Mouse (Mus musculus): ENCODE results near the gene Ccdc190. TPM values are rescaled to one million over a fixed set of nuclear protein-coding genes. Genes with fewer than 3 reads are reported as not detected.

The Ccdc190 gene
- 8.1 and 12.2 TPM in 2 replicates for total RNA-seq (2014; rRNA removed)
- polyA plus RNA-seq (2015; fragmentation: Nextera tagmentation; extraction: Ambion mirVana): 1.5 and 2.7 TPM in 2 replicates

DNA sequence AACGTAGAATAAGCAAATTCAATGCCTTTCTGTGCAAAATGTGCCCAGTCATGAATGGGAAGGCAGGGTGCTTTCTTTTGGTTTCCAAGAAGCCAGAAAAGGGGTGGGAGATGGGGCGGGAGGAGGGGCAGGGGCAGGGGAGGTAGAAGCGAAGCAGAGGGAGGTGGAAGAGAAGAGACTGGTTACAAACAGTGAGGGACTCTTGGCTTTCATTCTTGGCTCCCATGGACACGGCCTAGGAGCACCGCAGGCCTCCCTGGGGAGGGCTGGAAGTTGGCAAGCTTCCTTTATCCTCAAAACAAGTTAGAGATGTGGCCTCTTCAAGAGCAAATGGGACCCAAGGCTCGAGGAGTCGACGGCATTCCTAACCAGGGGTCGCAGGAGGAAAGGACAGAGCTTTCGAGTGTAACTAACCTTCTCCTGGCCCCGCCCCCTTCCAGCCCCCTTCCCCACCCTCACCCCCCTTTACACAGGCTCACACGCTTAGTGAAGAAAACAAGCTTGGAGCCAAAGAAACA, at the start of gene Ccdc190:
TSS of gene Ccdc190 (plus strand) at position 195 of the 518 bp plus-strand sequence.
- Histone ChIP-seq H3K4me3 (ENCODE audit: low read length) (0 out of 2 replicates have a peak within 1 kb of the TSS, but pooled peaks have one; percentile 6), H3K27ac (peak within 1 kb of the TSS; percentile 70), H3K36me3 (ENCODE audit: insufficient read depth, low read length) (no peaks in the 10 kb centered on the region), H3K4me2 (ENCODE audit: low read depth, low read length) (peak within 1 kb of the TSS; percentile 45), H3K9ac (replicated peaks; ENCODE audit: low read length) (no peak within 1 kb of the TSS; the same call in 1 of the 2 replicates), H3K4me1 (ENCODE audit: insufficient read depth, low read length) (no peaks in the 10 kb centered on the region), H3K9me3 (ENCODE audit: low read length) (no peaks in the 10 kb centered on the region), H3K27me3 (ENCODE audit: insufficient read depth, low read length) (no peaks in the 10 kb centered on the region)
- peak; percentile 80 for DNase-seq (ENCODE audit: low spot score)
- ATAC-seq: peak; percentile 91
- WGBS: 10% methylated on average over 12 of the region's 12 CpGs
- TF ChIP-seq CTCF (IDR thresholded peaks at IDR 0.05; ENCODE audit: low read depth): no peak

- 91% methylated on average over 4 of the region's 4 CpGs for WGBS
- H3K27ac ChIP-seq: no peak overlapping the region
Measured at GRCm38 (mm10) chr1:169879060-169879459, 49.4 kb upstream of the Ccdc190 start.

DNA sequence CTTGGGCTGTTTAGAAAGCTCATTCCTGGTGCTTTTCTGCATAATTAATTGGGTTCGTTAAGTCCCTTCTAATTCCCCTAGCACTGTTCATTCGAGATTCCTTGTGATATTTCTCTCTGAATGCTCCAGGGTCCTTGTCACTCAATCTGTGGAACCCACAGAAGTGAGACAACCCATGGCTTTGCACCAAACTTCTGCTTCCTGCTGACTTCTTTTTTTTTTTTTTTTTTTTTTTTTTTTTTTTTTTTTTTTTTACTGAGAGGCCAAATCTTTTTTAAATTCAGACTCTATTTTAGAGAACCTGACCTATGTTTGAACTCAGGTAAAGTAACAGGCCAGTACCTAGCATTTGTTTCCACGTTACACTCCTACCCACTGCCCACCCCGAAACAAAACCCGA, 48.3 kb upstream of the Ccdc190 start:
- Histone ChIP-seq H3K9ac (replicated peaks; ENCODE audit: low read length) (no peak overlapping the region), H3K4me3 (ENCODE audit: low read length) (no peak overlapping the region), H3K4me2 (ENCODE audit: low read depth, low read length) (no peak overlapping the region), H3K4me1 (ENCODE audit: insufficient read depth, low read length) (no peaks in the 10 kb centered on the region), H3K27ac (no peak overlapping the region), H3K36me3 (ENCODE audit: insufficient read depth, low read length) (no peaks in the 10 kb centered on the region), H3K9me3 (ENCODE audit: low read length) (no peaks in the 10 kb centered on the region), H3K27me3 (ENCODE audit: insufficient read depth, low read length) (no peaks in the 10 kb centered on the region)
- DNase-seq (ENCODE audit: low spot score): no peak
- ATAC-seq: no peak
- TF ChIP-seq CTCF (IDR thresholded peaks at IDR 0.05; ENCODE audit: low read depth): no peak
- WGBS: 73% methylated on average over 5 of the region's 5 CpGs

More at GRCm38 (mm10) chr1:169879060-169879459, 49.4 kb upstream of the Ccdc190 start:
- Histone ChIP-seq H3K9me3 (ENCODE audit: low read length) (no peaks in the 10 kb centered on the region), H3K4me1 (ENCODE audit: insufficient read depth, low read length) (no peaks in the 10 kb centered on the region), H3K4me3 (ENCODE audit: low read length) (no peak overlapping the region), H3K4me2 (ENCODE audit: low read depth, low read length) (no peak overlapping the region), H3K36me3 (ENCODE audit: insufficient read depth, low read length) (no peaks in the 10 kb centered on the region), H3K27me3 (ENCODE audit: insufficient read depth, low read length) (no peaks in the 10 kb centered on the region), H3K9ac (replicated peaks; ENCODE audit: low read length) (no peak overlapping the region)
- TF ChIP-seq CTCF (IDR thresholded peaks at IDR 0.05; ENCODE audit: low read depth): no peak
- DNase-seq (ENCODE audit: low spot score) (no peak), ATAC-seq (no peak)

DNA sequence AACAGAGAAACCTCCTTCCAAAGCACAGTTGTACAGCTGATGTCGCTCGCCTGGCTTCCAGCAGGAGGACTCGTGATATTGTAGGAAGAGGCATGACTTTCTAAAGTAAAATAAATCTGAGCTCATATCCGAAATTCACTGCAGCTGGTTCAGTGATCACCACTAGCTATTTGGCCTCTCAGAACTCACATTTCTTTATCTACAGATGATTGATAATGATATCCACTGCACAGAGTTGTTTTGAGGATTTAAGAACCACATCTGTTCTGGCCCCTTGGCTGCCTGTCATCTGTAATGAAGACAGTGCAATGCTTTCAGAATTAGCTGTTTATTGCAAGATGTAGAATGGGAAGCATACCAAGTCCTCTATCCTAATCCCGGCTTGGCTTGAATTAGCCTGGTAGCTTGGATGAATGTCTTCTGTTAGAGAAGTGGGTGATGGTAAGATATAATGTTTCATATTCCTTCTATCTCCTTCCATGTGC, 45.3 kb upstream of the Ccdc190 start:
- no peak for TF ChIP-seq CTCF (IDR thresholded peaks at IDR 0.05; ENCODE audit: low read depth)
- H3K4me1 ChIP-seq (ENCODE audit: insufficient read depth, low read length): no peaks in the 10 kb centered on the region
- no peak for ATAC-seq
- no peak overlapping the region for H3K9ac ChIP-seq (replicated peaks; ENCODE audit: low read length)
- no peaks in the 10 kb centered on the region for H3K36me3 ChIP-seq (ENCODE audit: insufficient read depth, low read length)
- no peak overlapping the region for H3K4me3 ChIP-seq (ENCODE audit: low read length)
- no peak overlapping the region for H3K4me2 ChIP-seq (ENCODE audit: low read depth, low read length)
- no peaks in the 10 kb centered on the region for H3K27me3 ChIP-seq (ENCODE audit: insufficient read depth, low read length)
- H3K9me3 ChIP-seq (ENCODE audit: low read length): no peaks in the 10 kb centered on the region
- H3K27ac ChIP-seq: no peak overlapping the region
- DNase-seq (ENCODE audit: low spot score): peak; percentile 17
- 69% methylated on average over 5 of the region's 5 CpGs for WGBS

DNA sequence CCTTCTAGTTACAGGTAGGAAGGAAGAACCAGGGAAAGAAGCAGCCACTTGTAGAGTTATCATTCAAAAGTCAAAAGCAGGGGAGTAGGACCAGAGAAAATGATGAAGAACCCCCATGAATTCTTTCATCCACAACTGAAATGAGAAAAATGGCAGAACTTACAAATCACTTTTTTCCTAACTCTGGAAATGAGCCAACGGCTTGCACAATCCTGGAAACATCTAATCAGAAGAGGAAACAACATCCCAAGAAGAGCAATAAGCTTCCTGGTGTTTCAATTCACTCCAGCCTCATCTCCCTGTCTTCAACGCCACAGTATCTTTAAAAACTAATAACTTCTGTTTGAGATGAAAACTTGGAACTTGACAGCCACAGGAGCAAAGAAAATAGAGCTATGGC, 39.2 kb upstream of the Ccdc190 start:
- Histone ChIP-seq H3K9me3 (ENCODE audit: low read length) (no peaks in the 10 kb centered on the region), H3K4me3 (ENCODE audit: low read length) (no peak overlapping the region), H3K4me1 (ENCODE audit: insufficient read depth, low read length) (no peaks in the 10 kb centered on the region), H3K36me3 (ENCODE audit: insufficient read depth, low read length) (no peaks in the 10 kb centered on the region), H3K4me2 (ENCODE audit: low read depth, low read length) (no peak overlapping the region), H3K27me3 (ENCODE audit: insufficient read depth, low read length) (no peaks in the 10 kb centered on the region), H3K27ac (no peak overlapping the region), H3K9ac (replicated peaks; ENCODE audit: low read length) (no peak overlapping the region)
- no peak for TF ChIP-seq CTCF (IDR thresholded peaks at IDR 0.05; ENCODE audit: low read depth)
- no peak for ATAC-seq
- no peak for DNase-seq (ENCODE audit: low spot score)
- 69% methylated on average over 2 of the region's 2 CpGs for WGBS

- Histone ChIP-seq H3K4me3 (ENCODE audit: low read length) (no peak overlapping the region), H3K9me3 (ENCODE audit: low read length) (no peaks in the 10 kb centered on the region), H3K27me3 (ENCODE audit: insufficient read depth, low read length) (no peaks in the 10 kb centered on the region), H3K27ac (no peak overlapping the region), H3K4me2 (ENCODE audit: low read depth, low read length) (no peak overlapping the region), H3K4me1 (ENCODE audit: insufficient read depth, low read length) (no peaks in the 10 kb centered on the region), H3K9ac (replicated peaks; ENCODE audit: low read length) (no peak overlapping the region), H3K36me3 (ENCODE audit: insufficient read depth, low read length) (no peaks in the 10 kb centered on the region)
- DNase-seq (ENCODE audit: low spot score) (no peak), ATAC-seq (no peak)
- no peak for TF ChIP-seq CTCF (IDR thresholded peaks at IDR 0.05; ENCODE audit: low read depth)
- 91% methylated on average over 2 of the region's 2 CpGs for WGBS
Measured at GRCm38 (mm10) chr1:169893976-169894375, 34.5 kb upstream of the Ccdc190 start.

GRCm38 (mm10) chr1:169895686-169896085, 32.8 kb upstream of the Ccdc190 start:
- Histone ChIP-seq H3K27ac (no peak overlapping the region), H3K4me2 (ENCODE audit: low read depth, low read length) (no peak overlapping the region), H3K4me3 (ENCODE audit: low read length) (no peak overlapping the region), H3K9ac (replicated peaks; ENCODE audit: low read length) (no peak overlapping the region), H3K27me3 (ENCODE audit: insufficient read depth, low read length) (no peaks in the 10 kb centered on the region), H3K9me3 (ENCODE audit: low read length) (no peaks in the 10 kb centered on the region), H3K4me1 (ENCODE audit: insufficient read depth, low read length) (no peaks in the 10 kb centered on the region), H3K36me3 (ENCODE audit: insufficient read depth, low read length) (no peaks in the 10 kb centered on the region)
- ATAC-seq (no peak), DNase-seq (ENCODE audit: low spot score) (no peak)
- 86% methylated on average over 1 of the region's 1 CpGs for WGBS
- no peak for TF ChIP-seq CTCF (IDR thresholded peaks at IDR 0.05; ENCODE audit: low read depth)
